Mouse (Mus musculus): ENCODE results near the gene Ckm. TPM values are rescaled to one million over a fixed set of nuclear protein-coding genes. Genes with fewer than 3 reads are reported as not detected.

Ckm gene
- polyA plus RNA-seq (2014; fragmentation: Nextera tagmentation; extraction: Ambion mirVana) = 910 and 1,062 TPM in 2 replicates

DNA sequence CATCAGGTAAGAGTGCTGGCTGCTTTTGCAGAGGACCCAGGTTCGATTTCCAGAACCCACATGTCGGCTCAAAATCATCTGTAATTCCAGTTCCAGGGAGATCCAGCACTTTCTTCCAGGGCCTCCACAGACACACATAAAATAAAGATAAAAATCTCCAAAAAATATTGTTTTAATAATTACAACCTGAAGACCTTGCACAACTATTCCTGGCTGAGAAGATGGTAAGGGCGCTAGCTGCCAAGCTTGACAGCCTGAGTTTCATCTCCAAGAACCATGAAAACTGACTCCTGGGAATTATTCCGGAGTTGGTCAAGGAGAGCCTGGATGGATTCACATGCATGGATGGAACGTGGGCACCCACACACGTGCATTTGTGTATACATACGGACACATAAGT, at the start of gene Ckm:
Gene Ckm (plus strand): TSS at position 301 of the 400 bp plus-strand sequence.
- Histone ChIP-seq H3K27me3 (ENCODE audit: control insufficient read depth, insufficient read depth, low read length) (peaks cover 39% of the 10 kb centered on the region), H3K9me3 (ENCODE audit: control insufficient read depth, low read length) (peaks cover 5% of the 10 kb centered on the region; the same call in 1 of the 2 replicates), H3K9ac (ENCODE audit: low read length) (peak within 1 kb of the TSS; percentile 69), H3K4me3 (ENCODE audit: control insufficient read depth in 1 of 2, insufficient read depth in 1 of 2, low read depth in 1 of 2, low read length in 2 of 2) (peak within 1 kb of the TSS; percentile 57 to 59), H3K4me1 (ENCODE audit: control insufficient read depth in 2 of 2, insufficient read depth in 2 of 2, low read length in 2 of 2) (peaks cover 4 to 11% of the 10 kb centered on the region in 2 experiments), H3K4me2 (ENCODE audit: low read length) (peak within 1 kb of the TSS; percentile 96), H3K36me3 (ENCODE audit: control insufficient read depth, insufficient read depth, low read length) (no peaks in the 10 kb centered on the region), H3K27ac (replicated peaks in 1 of 2; ENCODE audit: control insufficient read depth in 1 of 2, insufficient read depth in 1 of 2, low read depth in 2 of 2, low read length in 2 of 2) (no peak within 1 kb of the TSS)
- no peak for ATAC-seq (ENCODE audit: insufficient number of reproducible peaks, insufficient read depth, low FRiP score, low read depth)
- WGBS = 47% methylated on average over 7 of the region's 7 CpGs

- H3K4me2 ChIP-seq (ENCODE audit: low read length) = no peak overlapping the region
- WGBS = 86% methylated on average over 5 of the region's 5 CpGs
- peaks cover 70% of the 10 kb centered on the region for H3K36me3 ChIP-seq (ENCODE audit: control insufficient read depth, insufficient read depth, low read length)
- H3K9ac ChIP-seq (ENCODE audit: low read length) = no peak overlapping the region
- H3K27ac ChIP-seq (replicated peaks in 1 of 2; ENCODE audit: control insufficient read depth in 1 of 2, insufficient read depth in 1 of 2, low read depth in 2 of 2, low read length in 2 of 2) = no peak overlapping the region
- no peaks in the 10 kb centered on the region for H3K9me3 ChIP-seq (ENCODE audit: control insufficient read depth, low read length)
- H3K4me1 ChIP-seq (ENCODE audit: control insufficient read depth in 2 of 2, insufficient read depth in 2 of 2, low read length in 2 of 2) = peaks cover 0 to 11% of the 10 kb centered on the region in 2 experiments; a peak in 2 of 4 replicates
- ATAC-seq (ENCODE audit: insufficient number of reproducible peaks, insufficient read depth, low FRiP score, low read depth) = no peak
- H3K4me3 ChIP-seq (ENCODE audit: control insufficient read depth in 1 of 2, insufficient read depth in 1 of 2, low read depth in 1 of 2, low read length in 2 of 2) = no peak overlapping the region
- H3K27me3 ChIP-seq (ENCODE audit: control insufficient read depth, insufficient read depth, low read length) = no peaks in the 10 kb centered on the region
Observed at GRCm38 (mm10) chr7:19354991-19355390, 49.6 kb upstream of the Ckm start.

DNA sequence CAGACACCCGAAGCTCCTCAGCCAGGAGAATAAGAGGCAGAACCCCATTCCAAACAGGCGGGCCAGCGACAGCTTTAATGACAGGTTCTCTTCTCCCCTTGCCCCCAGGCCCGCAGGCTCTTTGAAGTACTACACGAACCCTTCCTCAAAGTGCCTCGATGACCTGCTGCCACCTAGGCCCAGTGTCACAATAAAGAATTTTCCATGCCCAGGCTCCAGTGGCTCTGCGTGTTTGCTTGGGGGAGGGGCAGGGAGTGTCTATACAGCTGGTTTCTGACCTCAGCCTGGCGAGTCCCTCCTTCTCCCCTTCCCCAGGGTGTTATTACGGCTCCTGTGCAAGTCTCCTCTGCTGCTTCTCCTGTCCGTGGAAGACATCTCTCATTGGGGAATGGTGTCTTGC, 48.3 kb upstream of the Ckm start:
- 80% methylated on average over 10 of the region's 10 CpGs for WGBS
- Histone ChIP-seq H3K27ac (replicated peaks in 1 of 2; ENCODE audit: control insufficient read depth in 1 of 2, insufficient read depth in 1 of 2, low read depth in 2 of 2, low read length in 2 of 2) (no peak overlapping the region), H3K4me2 (ENCODE audit: low read length) (no peak overlapping the region), H3K36me3 (ENCODE audit: control insufficient read depth, insufficient read depth, low read length) (peaks cover 60% of the 10 kb centered on the region), H3K27me3 (ENCODE audit: control insufficient read depth, insufficient read depth, low read length) (no peaks in the 10 kb centered on the region), H3K9ac (ENCODE audit: low read length) (no peak overlapping the region), H3K4me3 (ENCODE audit: control insufficient read depth in 1 of 2, insufficient read depth in 1 of 2, low read depth in 1 of 2, low read length in 2 of 2) (no peak overlapping the region), H3K4me1 (ENCODE audit: control insufficient read depth in 2 of 2, insufficient read depth in 2 of 2, low read length in 2 of 2) (peaks cover 2 to 15% of the 10 kb centered on the region in 2 experiments; a peak in 3 of 4 replicates), H3K9me3 (ENCODE audit: control insufficient read depth, low read length) (no peaks in the 10 kb centered on the region)
- no peak for ATAC-seq (ENCODE audit: insufficient number of reproducible peaks, insufficient read depth, low FRiP score, low read depth)

GRCm38 (mm10) chr7:19357381-19358375, 46.9 kb upstream of the Ckm start:
- Histone ChIP-seq H3K4me3 (ENCODE audit: control insufficient read depth in 1 of 2, insufficient read depth in 1 of 2, low read depth in 1 of 2, low read length in 2 of 2) (peak overlapping the region in 1 of 2 experiments; percentile 65; a peak in 1 of 4 replicates), H3K9ac (ENCODE audit: low read length) (peak overlapping the region; percentile 74), H3K36me3 (ENCODE audit: control insufficient read depth, insufficient read depth, low read length) (peaks cover 46% of the 10 kb centered on the region), H3K27me3 (ENCODE audit: control insufficient read depth, insufficient read depth, low read length) (no peaks in the 10 kb centered on the region), H3K4me2 (ENCODE audit: low read length) (peak overlapping the region; percentile 80), H3K27ac (replicated peaks in 1 of 2; ENCODE audit: control insufficient read depth in 1 of 2, insufficient read depth in 1 of 2, low read depth in 2 of 2, low read length in 2 of 2) (no peak overlapping the region), H3K4me1 (ENCODE audit: control insufficient read depth in 2 of 2, insufficient read depth in 2 of 2, low read length in 2 of 2) (peaks cover 12 to 26% of the 10 kb centered on the region in 2 experiments; a peak in 3 of 4 replicates), H3K9me3 (ENCODE audit: control insufficient read depth, low read length) (no peaks in the 10 kb centered on the region)
- 92% methylated on average over 25 of the region's 25 CpGs for WGBS
- ATAC-seq (ENCODE audit: insufficient number of reproducible peaks, insufficient read depth, low FRiP score, low read depth) = no peak

- Histone ChIP-seq H3K27ac (replicated peaks in 1 of 2; ENCODE audit: control insufficient read depth in 1 of 2, insufficient read depth in 1 of 2, low read depth in 2 of 2, low read length in 2 of 2) (0 out of 4 replicates have a peak overlapping the region, but pooled peaks of 1 of the 2 experiments have one; percentile 92), H3K4me2 (ENCODE audit: low read length) (peak overlapping the region; percentile 80), H3K36me3 (ENCODE audit: control insufficient read depth, insufficient read depth, low read length) (peaks cover 37% of the 10 kb centered on the region), H3K27me3 (ENCODE audit: control insufficient read depth, insufficient read depth, low read length) (no peaks in the 10 kb centered on the region), H3K4me1 (ENCODE audit: control insufficient read depth in 2 of 2, insufficient read depth in 2 of 2, low read length in 2 of 2) (peaks cover 21 to 36% of the 10 kb centered on the region in 2 experiments), H3K9me3 (ENCODE audit: control insufficient read depth, low read length) (no peaks in the 10 kb centered on the region), H3K9ac (ENCODE audit: low read length) (peak overlapping the region; percentile 74), H3K4me3 (ENCODE audit: control insufficient read depth in 1 of 2, insufficient read depth in 1 of 2, low read depth in 1 of 2, low read length in 2 of 2) (peak overlapping the region; percentile 34 to 65)
- WGBS = 19% methylated on average over 13 of the region's 13 CpGs
- no peak for ATAC-seq (ENCODE audit: insufficient number of reproducible peaks, insufficient read depth, low FRiP score, low read depth)
Observed at GRCm38 (mm10) chr7:19358634-19359033, 45.9 kb upstream of the Ckm start.

DNA sequence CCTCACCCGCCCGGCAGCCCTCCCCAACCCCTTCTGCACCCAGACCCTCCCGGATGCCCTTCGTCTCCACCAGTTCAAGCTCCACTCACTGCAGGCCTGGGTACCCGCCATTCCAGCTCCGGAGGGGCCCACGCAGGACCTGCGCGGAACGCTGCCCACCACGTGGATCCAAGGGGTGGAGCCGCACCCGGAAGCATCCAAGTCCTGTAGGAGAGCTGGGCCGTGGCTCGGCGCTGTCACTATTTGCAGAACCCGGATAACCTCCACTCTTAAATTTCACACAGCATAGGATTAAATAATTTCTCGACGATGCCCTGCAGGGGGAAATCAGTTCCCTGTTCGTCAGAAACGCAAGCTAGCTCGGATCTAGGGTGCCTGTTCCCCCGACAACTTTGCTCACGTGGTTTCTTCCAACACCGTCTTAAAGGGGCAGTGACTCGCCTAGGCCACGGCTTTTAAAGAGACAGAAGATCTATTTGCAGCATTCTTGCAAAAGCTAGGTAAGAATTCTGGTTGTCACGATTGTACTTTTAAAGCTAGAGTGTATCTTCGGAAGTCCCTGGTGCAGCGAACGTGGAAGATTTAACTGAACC, 45.2 kb upstream of the Ckm start, which contains the start of the genes Cd3eap and Ppp1r13l:
Gene Cd3eap (minus strand): TSS at position 185 of the 593 bp plus-strand sequence.
Gene Ppp1r13l (plus strand): TSS at position 451 of the 593 bp plus-strand sequence.
- no peak; the same call in 1 of the 2 replicates for ATAC-seq (ENCODE audit: insufficient number of reproducible peaks, insufficient read depth, low FRiP score, low read depth)
- Histone ChIP-seq H3K4me3 (ENCODE audit: control insufficient read depth in 1 of 2, insufficient read depth in 1 of 2, low read depth in 1 of 2, low read length in 2 of 2) (peak within 1 kb of the TSS; percentile 56 to 65), H3K4me1 (ENCODE audit: control insufficient read depth in 2 of 2, insufficient read depth in 2 of 2, low read length in 2 of 2) (peaks cover 24 to 43% of the 10 kb centered on the region in 2 experiments), H3K9ac (ENCODE audit: low read length) (peak within 1 kb of the TSS; percentile 74), H3K27me3 (ENCODE audit: control insufficient read depth, insufficient read depth, low read length) (no peaks in the 10 kb centered on the region), H3K36me3 (ENCODE audit: control insufficient read depth, insufficient read depth, low read length) (peaks cover 33% of the 10 kb centered on the region), H3K27ac (replicated peaks in 1 of 2; ENCODE audit: control insufficient read depth in 1 of 2, insufficient read depth in 1 of 2, low read depth in 2 of 2, low read length in 2 of 2) (peak within 1 kb of the TSS; percentile 55 to 92), H3K4me2 (ENCODE audit: low read length) (peak within 1 kb of the TSS; percentile 80), H3K9me3 (ENCODE audit: control insufficient read depth, low read length) (no peaks in the 10 kb centered on the region)
- 1% methylated on average over 31 of the region's 31 CpGs for WGBS

DNA sequence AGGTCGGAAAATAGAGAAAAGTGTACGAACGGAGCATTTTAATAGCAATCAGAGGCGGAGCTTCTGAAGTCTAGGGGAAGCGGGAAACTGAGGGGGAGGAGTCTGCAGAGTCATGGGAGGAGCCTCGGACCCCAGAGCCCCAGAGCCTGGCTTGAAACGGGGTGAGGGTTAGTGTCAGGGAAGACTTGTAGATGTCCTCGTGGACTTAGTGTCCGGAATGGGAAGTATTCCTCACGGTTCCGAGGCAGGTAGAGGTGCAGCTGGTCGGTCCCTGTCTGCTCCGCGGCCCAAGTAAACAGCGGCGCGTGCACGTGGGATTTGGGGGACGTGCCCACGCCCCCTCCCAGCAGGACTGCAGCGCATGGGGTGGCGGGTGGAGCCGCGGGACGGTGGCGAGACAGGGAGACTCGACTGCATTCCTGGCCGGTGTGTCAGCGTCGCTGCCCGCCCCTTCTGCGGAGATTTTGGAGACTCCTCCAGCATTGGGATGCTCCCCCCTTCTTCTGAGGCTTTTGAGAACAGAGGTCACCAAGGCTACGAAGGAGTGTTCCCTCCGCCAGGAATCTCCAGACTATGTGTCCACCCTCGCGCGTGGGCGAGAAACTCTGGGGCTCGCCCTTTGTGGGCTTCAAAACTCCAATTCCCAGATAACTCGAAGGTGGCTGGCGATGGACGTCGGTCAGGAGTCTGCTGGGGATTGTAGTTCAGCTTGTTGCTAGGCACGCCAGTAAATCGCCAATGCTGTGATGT, 44.5 kb upstream of the Ckm start:
- H3K27ac ChIP-seq (replicated peaks in 1 of 2; ENCODE audit: control insufficient read depth in 1 of 2, insufficient read depth in 1 of 2, low read depth in 2 of 2, low read length in 2 of 2) = peak overlapping the region; percentile 46 to 92
- H3K27me3 ChIP-seq (ENCODE audit: control insufficient read depth, insufficient read depth, low read length) = no peaks in the 10 kb centered on the region
- peak overlapping the region; percentile 56 to 65 for H3K4me3 ChIP-seq (ENCODE audit: control insufficient read depth in 1 of 2, insufficient read depth in 1 of 2, low read depth in 1 of 2, low read length in 2 of 2)
- peaks cover 24 to 43% of the 10 kb centered on the region in 2 experiments for H3K4me1 ChIP-seq (ENCODE audit: control insufficient read depth in 2 of 2, insufficient read depth in 2 of 2, low read length in 2 of 2)
- peaks cover 26% of the 10 kb centered on the region for H3K36me3 ChIP-seq (ENCODE audit: control insufficient read depth, insufficient read depth, low read length)
- no peaks in the 10 kb centered on the region for H3K9me3 ChIP-seq (ENCODE audit: control insufficient read depth, low read length)
- H3K4me2 ChIP-seq (ENCODE audit: low read length) = peak overlapping the region; percentile 80
- WGBS = under 1% methylated on average over 45 of the region's 45 CpGs
- H3K9ac ChIP-seq (ENCODE audit: low read length) = peak overlapping the region; percentile 74
- peak; percentile 52 for ATAC-seq (ENCODE audit: insufficient number of reproducible peaks, insufficient read depth, low FRiP score, low read depth)
